Mouse (Mus musculus): ENCODE data around the gene Rora. TPM values are rescaled to one million over a fixed set of nuclear protein-coding genes. Genes with fewer than 3 reads are reported as not detected.

Rora gene
- total RNA-seq, 2 experiments from 2014 or later, result 58.8 to 76.8 TPM

DNA sequence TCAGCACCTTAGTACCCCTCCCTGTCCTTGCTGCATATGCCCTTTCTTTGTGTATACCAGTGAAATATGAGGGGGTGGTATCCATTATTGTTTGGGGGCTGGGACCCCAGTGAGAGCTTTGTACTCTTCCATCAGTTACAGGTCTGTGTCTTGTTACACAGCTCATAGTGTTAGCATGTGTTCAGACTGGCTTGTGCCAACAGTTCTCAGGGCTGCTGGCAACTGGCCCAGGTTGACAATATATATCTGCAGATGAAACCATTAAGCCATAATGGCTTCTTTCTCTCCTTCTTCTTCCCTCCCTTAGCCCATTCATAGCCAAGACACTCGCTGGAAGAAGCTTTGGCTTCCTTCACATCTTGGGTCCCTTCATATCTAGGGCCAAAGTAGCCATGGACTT, 263.2 kb downstream of the Rora start:
- DNase-seq, result no peak
- intact Hi-C loops (cut with DNase I), result no loop called here

DNA sequence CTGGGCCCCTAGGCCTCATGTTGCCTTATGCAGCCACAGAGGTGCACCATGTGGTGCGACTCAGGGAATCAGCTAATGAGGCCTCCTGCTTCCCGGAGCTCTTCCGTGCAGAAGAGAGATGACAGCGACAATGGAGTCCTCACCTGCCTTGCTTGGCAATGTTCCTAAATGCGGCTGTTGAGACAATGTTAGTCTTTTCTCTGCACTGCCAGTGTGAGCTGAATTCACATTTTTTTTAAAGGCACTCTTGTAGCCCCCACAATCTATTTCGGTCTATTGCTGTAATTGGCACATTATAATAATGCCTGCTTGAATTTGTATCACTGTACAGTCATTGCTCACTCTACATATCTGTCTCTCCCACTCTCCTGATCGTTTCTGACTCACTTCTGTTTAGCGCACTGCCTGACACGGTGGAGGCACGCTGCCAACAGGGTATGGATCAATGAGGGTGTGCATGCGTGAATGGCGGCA, 269.6 kb downstream of the Rora start:
- intact Hi-C loops (cut with DNase I), result no loop called here
- DNase-seq, result no peak

GRCm38 (mm10) chr9:68926406-68926805, 272.8 kb downstream of the Rora start:
- DNase-seq, result no peak
- intact Hi-C loops (cut with DNase I), result no loop called here

GRCm38 (mm10) chr9:68933159-68933558, 279.6 kb downstream of the Rora start:
- intact Hi-C loops (cut with DNase I), result no loop called here
- no peak for DNase-seq

DNA sequence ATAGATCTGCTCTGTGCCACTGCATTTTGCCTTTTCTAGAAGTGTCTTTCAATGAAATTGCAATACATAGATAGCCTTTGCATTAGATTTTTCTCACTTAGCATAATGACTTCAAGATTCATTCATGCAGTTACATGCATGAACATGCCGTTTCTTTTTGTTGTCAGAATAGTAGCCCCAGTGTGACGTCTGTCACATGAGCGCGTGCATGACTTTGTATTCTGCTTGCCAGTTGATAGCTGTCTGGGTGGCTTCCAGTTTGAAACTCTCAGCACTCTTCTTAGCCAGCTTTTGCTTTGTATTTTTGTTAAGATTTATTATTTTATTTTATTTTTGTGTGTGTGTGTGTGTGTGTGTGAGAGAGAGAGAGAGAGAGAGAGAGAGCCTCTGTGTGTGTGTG, 280.7 kb downstream of the Rora start:
- intact Hi-C loops (cut with DNase I), result no loop called here
- DNase-seq, result no peak

- DNase-seq, result no peak
- intact Hi-C loops (cut with DNase I), result no loop called here
Observed at GRCm38 (mm10) chr9:68935611-68936010, 282.0 kb downstream of the Rora start.

- DNase-seq, result peak; percentile 54 to 65
- intact Hi-C loops (cut with DNase I), result no loop called here
Observed at GRCm38 (mm10) chr9:68941037-68941436, 287.5 kb downstream of the Rora start.

DNA sequence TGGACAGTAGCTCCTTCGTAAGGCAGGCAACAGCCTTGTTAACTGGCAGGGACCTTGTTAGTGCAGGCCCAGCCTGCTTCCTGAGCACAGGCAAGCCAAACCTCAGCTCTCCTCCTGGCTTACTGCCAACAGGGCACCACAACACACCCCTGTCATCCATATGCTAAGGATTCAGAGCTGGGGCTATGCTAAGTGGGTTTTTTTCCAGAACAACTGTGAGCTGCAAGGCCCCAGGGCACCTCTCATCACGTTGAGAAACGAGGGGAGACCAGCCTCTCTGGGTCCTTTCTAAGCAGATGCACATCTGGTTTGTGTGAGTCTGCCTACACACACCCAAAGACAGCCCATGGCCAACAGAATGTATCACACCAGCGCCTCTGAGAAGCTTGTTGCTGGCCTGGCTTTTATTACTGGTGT, 289.0 kb downstream of the Rora start:
- intact Hi-C loops (cut with DNase I), result no loop called here
- DNase-seq, result no peak

- no peak for DNase-seq
- intact Hi-C loops (cut with DNase I), result no loop called here
Observed at GRCm38 (mm10) chr9:68944026-68944425, 290.4 kb downstream of the Rora start.

DNA sequence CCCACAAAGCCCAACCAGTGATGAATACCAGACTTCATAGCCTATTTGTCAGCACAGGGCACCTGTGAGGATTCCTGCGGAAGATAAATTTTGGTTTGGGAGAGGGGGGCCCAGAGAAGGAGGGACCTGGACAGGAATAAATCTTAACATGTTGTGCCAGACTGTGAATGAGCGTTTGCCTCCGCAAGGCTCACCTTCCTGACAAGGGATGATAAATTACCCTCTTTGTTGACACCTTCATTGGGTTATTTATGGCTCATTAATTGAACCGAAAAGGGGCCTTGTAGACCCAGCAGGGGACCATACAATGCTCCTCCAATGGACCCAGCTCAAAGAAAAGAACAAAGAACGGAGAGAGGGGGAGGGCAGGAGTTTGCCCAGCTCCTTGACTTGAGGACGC, 294.1 kb downstream of the Rora start:
- intact Hi-C loops (cut with DNase I), result no loop called here
- DNase-seq, result no peak

GRCm38 (mm10) chr9:68948141-68948540, 294.6 kb downstream of the Rora start:
- intact Hi-C loops (cut with DNase I), result no loop called here
- DNase-seq, result no peak

GRCm38 (mm10) chr9:68956210-68956874, 302.8 kb downstream of the Rora start:
- DNase-seq, result peak in 1 of 2 experiments; percentile 40
- intact Hi-C loops (cut with DNase I), result loop anchor here (5.0 kb wide), 2 partner anchors 341 to 411 kb away; no protein-coding TSS in a partner anchor

DNA sequence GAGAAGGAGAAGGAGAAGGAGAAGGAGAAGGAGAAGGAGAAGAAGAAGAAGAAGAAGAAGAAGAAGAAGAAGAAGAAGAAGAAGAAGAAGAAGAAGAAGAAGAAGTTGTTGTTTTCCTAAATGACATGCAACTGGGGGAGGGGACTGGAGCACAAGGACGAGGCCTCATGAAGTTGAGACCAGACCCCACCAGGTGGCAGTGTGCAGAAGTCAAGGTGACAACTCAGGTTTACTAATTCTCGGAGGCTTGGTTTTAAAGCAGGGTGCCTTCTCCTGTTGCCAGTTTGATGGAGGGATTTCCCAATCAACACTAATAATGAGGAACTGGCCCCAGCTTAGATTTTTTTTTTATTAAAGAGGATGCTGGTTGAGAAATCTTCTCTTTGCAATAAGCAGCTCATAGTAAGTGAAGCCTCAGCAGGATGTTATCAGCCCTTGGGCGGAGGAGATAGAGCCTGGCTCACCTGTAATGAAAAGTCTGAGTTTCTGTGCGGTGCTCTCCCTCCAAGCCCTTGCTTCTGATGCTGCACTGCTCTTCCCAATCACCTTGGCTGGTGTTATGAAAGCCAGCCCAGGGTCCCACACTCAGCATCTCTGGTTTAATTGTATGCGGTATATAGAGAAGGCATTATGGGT, 303.5 kb downstream of the Rora start:
- intact Hi-C loops (cut with DNase I), result loop anchor here (5.0 kb wide), 2 partner anchors 340 to 410 kb away; no protein-coding TSS in a partner anchor
- DNase-seq, result peak in 1 of 2 experiments; percentile 48

GRCm38 (mm10) chr9:68957793-68958192, 304.2 kb downstream of the Rora start:
- intact Hi-C loops (cut with DNase I), result loop anchor here (5.0 kb wide), 2 partner anchors 340 to 410 kb away; no protein-coding TSS in a partner anchor
- DNase-seq, result no peak

GRCm38 (mm10) chr9:68958919-68959318, 305.3 kb downstream of the Rora start:
- intact Hi-C loops (cut with DNase I), result loop anchor here (5.0 kb wide), 2 partner anchors 338 to 408 kb away; no protein-coding TSS in a partner anchor

DNA sequence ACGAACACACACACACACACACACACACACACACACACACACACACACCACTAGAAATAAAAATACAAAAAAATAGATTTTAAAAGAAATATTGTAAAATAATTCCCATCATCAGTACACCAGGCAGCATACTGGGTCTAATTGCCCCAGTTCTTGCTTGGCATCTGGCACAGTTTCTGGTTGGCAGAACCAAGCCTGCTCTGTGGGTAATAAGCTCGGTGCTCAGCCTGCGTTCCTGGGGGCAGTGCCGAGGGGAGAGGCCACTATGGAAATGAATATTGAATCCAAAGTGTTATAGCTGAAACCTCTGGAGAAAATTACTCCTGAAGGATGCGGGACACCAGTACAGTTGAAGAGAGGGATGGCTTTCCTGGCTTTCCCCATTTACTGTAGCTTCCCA, 310.3 kb downstream of the Rora start:
- intact Hi-C loops (cut with DNase I), result no loop called here
- DNase-seq, result no peak

More at GRCm38 (mm10) chr9:68958919-68959318, 305.3 kb downstream of the Rora start:
- DNase-seq, result no peak

DNA sequence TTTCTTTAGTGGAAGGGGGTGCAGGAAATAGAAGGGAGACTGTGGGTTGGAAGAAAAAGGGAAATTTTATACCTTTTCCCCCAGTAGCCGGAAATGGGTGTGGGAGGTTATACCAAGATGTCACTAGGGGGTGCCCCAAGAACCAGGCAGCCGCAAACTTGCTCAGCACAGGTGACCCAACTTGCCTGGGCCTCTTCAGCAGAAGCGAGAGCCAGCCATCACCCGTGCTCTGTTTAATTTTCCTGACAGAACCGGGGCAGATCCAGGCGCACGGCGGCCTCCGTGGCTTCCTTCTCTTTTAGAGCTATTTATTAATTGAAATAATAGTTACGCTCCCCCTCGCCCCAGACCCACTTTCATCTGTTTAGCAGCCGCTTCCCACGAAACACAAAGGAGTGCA, 313.0 kb downstream of the Rora start:
- no peak for DNase-seq
- intact Hi-C loops (cut with DNase I), result loop anchor here (5.0 kb wide), 1 partner anchor 71 kb away; no protein-coding TSS in a partner anchor

GRCm38 (mm10) chr9:68970074-68970473, 316.5 kb downstream of the Rora start:
- no peak for DNase-seq
- intact Hi-C loops (cut with DNase I), result no loop called here

DNA sequence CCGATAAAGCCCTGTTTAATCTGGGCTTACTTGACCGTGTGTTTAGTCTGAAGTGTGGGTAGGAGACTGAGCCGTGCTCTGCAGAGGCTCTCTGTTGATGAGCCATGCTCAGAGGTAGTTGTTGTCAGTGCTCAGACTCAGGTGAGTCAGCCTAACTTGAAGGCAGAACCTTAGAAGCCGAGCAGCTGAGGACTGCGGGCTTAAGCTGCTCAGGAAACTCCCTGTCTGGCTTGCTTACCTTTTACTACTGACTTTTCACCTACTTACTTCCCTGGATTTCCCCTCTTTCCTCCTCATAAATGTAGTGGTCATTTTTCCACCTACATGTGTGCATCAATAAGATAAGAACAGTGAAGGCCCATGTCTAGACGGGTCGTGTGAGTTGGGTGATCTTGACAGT, 318.7 kb downstream of the Rora start:
- DNase-seq, result no peak
- intact Hi-C loops (cut with DNase I), result no loop called here

DNA sequence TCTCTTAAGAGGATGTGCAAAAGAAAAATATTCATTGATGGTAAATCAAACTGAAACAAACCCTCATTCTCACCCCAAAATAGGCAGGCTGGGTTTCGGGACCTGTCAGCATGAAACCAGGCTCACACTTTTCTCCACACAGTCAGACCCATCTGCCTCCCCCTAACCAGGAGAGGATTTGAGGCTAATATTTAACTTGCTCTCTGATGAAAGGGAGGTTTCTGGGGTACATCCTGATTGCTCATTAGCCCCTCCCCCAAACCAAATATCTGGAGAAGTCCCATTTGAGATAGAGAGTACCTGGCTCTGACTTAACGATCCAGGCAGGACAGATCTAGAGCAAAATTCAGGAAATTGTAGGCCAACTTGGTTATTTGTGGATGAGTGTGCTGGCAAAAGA, 320.9 kb downstream of the Rora start:
- intact Hi-C loops (cut with DNase I), result no loop called here
- no peak for DNase-seq

- DNase-seq, result no peak
- intact Hi-C loops (cut with DNase I), result no loop called here
Observed at GRCm38 (mm10) chr9:68976136-68976535, 322.6 kb downstream of the Rora start.

DNA sequence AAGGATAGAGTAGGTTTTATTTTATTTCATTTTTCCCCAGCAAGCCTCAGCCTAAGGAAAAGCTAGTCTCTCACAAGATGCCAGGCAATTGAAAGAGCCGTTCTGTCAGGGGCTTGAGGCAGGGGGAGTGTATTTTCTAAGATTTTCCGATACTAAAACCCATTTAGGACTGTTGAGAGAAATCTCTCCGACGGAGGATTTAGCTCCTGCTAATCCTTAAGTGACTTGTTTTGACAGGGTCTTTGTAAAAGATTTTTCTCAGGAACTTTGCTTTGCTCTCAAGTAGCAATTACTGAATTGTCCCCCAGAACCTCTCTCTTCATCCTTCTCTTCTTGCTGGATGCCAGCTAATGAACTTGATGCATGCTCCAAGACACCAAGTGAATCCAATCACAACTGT, 323.3 kb downstream of the Rora start:
- no peak for DNase-seq
- intact Hi-C loops (cut with DNase I), result no loop called here
